Mouse (Mus musculus): ENCODE results near the gene Urah.

Urah gene

DNA sequence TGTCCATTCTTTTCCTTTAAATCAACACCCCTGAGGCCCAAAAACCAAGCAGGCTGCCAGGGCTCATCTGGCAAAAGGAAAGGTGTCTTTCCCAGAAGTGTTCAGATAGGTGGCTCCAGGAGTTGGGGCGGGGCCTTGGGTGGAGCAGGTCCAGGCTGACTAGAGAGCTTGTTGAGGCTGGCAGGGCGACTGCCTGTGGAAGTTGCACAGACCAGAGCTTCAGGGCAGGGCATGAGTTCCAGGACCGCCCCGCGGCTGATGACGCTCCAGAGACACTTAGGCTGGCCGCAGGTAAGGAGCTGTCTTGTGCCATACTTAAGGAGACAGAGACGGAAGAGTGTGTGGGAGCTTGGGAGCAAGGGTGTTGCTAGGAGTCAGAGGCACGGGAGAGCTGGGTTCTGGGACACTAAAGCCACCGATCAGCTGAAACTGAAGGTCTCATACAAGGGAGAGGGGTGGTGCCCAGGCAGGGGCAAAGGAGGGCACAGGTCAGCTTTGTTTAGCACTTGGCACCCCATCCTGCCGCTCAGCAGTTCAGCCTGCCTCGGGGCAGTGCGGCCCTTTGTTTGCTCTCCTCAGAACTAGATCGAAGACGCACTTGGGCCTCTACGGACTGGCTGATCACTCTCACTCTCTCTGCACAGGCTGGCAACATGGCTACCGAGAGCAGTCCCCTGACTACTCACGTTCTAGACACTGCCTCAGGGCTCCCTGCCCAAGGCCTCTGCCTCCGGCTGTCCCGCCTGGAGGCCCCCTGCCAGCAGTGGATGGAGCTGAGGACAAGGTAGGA, at the start of gene Urah:
Urah (plus strand) TSS at position 51 of the 790 bp plus-strand sequence.
- no peak for DNase-seq

DNA sequence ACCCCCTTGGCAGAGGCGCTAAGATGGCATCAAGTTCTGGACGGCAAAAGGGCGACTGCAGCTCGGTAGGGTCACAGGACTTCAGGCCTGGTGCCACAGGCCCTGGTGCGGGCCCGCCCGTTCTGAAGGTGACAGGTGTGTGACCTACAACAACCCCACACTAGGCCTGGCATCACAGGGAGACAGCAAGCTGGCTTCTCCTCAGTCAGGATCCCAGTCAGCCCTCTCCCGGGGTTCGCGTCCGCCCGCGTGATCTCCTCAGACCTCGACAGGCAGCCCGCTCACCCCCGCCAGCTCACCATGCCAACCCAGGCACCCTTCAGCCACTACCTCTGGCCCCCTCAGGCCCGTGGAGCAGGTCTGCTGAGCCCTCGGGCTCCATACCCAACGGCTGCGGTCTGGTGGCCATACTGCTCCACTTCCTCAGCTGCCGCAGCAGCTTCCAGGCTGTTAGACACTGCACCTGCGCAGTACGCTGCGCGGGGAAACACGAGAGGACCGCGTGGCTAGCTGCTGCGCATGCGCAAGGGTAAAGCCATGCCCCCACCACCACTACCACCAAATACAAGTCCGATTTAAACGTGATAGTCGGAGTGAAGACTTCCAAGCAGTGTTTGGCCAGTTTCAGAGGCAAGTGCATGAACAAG, 47.3 kb upstream of the Urah start, which contains the start of gene Syce1:
Syce1 (minus strand) TSS at position 447 of the 647 bp plus-strand sequence.
- no peak for DNase-seq

DNA sequence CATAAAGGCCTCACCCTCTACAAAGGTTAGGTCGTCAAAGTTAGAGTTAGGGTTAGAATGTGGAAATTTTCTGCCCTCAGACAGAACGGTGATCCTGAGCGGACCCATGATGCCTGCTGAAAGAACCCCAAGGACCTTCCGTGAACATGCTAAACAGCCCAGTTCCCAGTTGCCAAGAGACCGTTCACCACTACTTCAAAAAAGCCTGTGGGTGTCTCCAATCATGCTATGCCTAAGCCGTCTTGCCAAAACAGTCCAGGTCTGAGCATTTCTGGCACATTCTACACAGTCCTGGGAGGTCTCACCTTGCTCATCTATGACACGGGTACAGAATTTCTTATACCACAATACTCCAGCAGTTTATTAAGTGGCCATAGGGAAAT, 46.8 kb upstream of the Urah start:
- no peak for DNase-seq

DNA sequence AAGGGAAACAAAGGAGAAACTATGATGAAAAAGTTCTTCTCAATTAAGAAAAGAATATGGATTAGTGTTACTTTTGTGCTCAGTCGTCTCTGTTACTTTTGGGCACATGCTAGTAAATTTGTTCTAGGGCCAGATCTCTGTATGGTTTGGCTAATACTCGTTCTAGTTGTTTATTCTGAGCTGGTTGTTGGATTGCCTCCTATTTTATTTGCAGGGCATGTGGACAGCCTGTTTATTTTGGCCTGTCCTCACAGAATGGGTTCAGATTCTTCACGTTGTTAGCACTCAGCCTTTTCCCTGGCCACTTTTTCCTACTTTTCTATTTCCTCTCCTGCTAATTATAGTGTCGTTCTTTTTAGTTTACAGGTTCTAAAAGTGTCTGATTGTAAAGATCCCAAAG, 41.3 kb upstream of the Urah start:
- DNase-seq, result no peak

DNA sequence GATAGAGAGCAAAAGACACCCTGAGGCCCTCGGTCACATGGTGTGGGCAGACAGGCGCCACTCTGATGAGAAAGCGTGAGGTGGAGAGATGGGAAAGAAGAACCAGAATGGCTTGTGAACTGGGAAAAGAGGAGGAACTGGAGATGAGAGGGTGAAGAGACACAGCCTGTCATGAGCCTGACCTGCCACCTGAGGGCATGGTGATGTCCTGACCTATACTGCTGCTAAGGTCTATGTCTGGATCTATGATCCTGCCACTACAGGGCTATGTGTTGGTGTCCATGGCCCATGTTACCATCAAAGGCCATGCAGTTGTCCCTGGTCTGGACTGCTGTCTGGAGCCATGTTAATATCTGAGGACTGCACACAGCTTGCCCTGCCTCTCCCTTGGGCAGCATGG, 37.2 kb upstream of the Urah start:
- DNase-seq, result no peak

DNA sequence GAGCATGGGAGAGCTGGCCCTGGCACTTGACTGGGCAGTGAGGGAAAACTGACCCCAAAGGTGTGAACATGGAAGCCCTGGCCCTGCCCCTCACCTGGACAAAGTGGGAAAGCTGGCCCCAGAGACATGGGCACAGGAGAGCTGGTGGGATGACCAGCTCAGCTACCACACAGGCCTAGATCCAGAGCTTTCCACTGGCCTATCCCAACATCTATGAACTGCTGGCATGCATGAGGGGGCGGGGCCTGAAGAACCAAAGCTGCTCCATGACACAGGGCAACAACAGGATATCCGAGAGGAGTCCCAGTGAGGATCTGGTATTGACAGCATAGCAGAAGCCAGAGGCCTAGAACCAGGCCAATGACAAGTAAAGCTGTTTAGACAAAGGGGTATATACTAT, 36.6 kb upstream of the Urah start:
- no peak for DNase-seq

DNA sequence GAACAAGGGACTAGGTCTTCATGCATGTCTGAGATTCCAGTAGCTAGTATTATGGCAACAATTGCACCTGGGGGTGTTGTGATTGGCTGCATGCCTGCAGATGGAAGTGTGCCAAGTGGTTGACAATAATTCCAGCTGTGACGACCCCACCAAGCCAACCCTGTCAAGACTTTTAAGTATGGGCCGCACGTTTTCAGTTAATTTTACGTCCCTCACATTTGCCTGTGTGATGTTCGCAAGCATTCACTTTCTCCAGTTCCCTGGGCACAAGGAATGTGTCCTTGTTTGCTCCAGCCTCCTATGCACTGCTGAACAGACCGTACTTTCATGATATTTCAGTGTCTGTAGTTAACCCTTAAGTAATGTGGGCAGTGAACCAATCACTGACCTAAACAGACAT, 32.2 kb upstream of the Urah start:
- DNase-seq, result no peak

DNA sequence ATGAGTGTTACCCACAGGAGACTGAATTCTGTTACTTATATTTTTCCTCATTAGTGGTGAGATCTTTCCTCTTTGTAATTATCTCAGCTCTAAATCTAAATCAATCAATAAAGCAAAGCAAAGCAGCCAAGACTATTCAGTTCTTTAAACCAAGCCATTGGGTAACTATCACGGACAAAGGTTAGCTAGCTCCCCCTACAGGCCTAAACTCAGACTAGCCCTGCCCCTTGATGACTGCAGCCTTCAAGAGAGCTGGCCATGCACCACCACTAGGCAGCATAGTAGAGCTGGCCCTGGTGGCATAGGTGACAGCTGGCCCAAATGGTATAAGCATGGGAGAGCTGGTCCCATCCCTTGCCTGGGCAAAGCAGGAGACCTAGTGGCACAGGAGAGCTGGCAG, 29.1 kb upstream of the Urah start:
- DNase-seq, result peak; percentile 30 to 35

DNA sequence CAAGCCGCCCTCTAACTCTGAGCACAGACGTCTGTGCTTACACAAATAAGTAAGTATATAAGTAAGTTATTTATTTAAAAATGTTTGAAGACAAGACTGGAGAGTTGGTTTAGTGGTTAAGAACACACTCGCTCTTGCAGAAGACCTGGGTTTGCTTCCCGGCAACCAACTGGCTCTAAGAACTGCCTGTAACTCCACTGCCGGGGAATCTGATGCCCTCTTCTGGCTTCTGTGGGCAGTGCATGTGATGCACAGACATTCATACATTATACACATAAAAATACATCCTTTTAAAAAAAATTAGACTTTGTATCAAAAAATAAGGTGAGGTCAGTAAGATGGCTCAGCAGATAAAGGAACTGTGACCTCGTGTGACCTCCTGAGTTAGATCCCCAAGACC, 24.3 kb upstream of the Urah start:
- no peak for DNase-seq

DNA sequence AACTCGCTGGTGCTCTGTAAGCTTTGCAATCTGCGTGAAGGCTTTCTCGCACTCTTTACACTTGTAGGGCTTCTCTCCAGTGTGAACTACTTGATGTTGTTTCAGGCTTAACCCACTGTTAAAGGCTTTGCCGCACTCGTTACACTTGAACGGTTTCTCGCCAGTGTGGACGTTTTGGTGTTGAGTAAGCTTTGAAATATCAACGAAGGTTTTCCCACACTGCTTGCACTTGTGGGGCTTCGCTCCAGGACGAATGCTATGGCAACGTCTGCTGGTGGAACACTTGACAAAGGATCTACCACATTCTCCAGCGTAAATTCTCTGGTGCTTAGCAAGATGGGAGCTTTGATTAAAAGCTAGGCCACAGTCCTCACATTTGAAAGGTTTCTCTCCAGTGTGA, 23.1 kb upstream of the Urah start:
- no peak for DNase-seq

DNA sequence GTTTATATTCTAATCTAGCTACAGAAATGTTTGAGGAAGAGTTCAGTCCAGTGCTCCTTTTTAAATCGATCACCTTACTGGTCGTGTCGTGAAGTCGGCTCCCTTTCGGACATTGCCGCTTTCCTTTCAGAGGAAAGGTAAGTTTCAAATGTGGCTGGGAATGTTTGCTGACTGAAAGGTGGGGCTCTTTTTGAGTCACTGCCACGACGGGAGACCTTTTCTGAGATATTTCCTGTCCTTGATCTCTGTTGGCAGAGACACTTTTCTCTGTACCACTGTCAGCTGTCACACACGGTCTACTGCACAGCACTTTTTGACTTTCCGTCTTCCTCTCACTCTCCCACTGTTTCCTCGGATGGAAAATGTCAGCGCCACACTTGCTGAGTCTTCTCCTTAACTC, 22.0 kb upstream of the Urah start:
- DNase-seq, result no peak

DNA sequence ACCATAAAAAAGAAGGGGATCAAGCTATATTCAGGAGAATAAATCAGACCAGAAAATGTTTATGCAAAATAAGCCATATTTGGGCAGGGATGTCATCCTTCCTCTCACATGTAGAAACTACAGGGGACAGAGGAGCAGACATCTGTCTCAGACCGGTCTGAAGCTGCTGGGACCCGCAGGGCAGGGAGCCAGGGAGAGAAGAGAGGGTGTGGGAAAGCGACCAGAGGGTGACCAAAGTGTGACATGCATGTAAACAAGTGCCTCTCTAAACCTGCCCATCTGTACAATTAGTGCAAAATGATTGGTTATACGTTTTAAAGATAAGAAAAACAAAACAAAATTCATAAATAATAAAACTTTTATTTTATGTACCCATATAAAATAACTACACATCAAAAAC, 14.6 kb upstream of the Urah start:
- peak in 1 of 2 experiments; percentile 21 for DNase-seq

DNA sequence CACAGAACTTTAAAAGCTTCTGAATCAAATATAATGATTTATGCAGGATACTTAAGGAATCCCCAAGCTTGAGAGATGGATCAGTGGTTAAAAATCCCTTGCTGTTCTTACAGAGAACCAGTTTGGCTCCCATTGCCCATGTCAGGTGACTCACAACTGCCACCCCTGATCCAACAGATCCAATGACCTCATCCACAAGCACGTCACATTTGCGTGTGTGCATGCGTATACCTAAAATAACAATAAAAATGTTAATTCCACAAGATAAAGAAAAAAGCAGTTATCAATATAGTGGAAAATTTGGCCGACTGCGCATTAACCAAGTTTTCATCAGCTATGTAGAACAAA, 13.5 kb upstream of the Urah start:
- DNase-seq, result peak; percentile 55 to 57

DNA sequence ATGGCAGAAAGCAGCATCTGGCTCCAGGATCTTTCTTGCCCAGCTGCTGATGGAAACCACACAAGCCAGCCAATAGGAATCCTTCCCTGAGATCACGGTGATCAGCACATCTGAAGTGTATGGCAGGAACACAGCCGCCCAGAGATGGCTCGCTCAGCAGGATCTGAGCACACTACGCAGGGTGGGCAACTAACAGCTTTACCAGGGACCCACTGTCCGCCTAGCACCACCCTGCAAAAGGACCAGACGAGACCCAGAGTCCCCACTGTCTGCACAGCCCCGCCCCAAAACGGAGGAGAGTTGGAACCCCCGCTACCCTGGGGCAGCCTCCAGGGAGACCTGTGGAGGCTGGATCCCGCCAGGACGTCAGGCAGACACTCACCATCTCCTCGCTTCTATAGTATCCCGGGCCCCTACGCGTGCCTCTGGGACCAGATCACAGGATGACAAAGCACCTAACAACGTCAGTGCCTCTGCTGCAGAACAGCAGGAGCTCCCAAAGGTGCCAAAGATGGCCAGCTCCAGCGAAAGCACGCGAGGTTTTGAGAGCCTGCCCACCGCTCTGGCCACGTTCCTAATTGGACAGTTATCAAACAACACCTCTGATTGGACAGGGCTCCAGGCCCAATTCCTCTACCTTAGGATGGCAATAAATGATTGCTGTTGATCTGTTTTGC, 13.0 kb upstream of the Urah start, which contains the start of gene Zfp941:
Zfp941 (minus strand) TSS at position 526 of the 677 bp plus-strand sequence.
- DNase-seq, result peak; percentile 83 to 85

DNA sequence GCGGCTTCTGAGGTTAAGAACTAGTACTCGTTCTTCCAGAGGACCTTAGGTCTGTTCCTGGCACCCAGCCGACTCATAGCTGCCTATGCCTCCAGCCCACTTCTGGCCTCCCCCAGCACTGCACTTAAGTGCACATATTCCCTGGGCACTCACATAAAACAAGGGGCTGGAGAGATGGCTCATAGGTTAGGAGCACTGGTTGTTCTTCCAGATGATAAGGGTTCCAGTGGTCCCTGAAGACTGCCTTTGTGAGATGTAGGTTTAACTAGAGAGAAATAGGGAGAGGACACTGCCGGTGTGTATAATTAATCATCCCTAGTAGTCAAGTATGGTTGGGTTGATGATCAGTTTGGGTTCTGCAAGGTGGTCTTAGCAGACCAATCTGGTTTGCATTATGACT, 12.1 kb upstream of the Urah start:
- no peak for DNase-seq

DNA sequence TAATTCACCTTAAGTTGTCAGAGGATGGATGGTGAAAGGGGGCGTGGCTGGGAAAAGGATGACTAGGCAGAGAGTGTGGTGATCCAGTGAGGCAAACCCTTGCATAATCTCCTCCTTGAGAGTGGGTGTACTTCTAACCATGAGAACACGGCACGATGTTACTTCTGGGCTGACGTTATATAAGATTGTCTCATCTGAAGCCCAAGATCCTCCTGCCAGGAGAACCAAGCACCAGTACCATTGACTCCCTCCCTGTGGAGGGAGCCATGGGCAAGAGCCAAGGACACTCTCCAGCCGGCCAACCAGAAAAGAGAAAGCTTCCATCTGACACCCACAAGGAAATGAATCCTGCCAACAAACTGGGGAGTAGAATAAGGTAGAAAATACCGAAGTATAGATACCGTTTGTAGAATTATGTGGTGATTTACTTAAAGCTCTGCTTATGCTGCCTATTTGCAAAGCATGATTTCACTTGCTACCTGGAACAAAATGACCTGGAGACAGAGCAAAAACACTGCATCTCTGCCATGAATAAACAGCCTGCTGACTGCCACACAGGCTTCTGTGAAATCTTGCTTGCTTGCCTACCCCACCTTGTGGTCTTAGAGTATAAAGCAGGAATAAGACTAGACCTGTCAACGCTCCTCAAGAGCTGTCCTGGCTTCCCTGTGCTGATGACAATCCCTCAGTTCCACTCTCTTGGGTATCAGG, 6.5 kb upstream of the Urah start:
- peak; percentile 70 to 78 for DNase-seq

DNA sequence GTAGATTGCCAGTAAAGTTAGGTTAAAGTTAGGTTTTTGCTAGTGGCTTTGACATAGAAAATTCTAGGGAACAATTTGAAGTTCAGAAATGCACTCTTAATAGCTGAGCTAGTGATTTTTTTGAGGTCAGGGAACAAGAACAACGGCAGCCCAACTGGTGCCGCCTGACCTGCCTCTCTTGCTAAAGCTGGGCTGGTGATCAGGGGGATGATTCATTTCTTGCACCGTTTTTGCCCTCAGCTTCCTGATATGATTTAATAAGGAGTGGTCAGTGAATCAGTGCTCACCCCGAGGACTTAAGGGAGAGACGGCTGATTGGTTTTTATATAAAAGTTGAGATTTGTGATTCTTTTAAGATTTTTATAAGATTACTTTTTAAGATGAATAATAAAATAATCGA, 3.4 kb upstream of the Urah start:
- DNase-seq, result no peak

DNA sequence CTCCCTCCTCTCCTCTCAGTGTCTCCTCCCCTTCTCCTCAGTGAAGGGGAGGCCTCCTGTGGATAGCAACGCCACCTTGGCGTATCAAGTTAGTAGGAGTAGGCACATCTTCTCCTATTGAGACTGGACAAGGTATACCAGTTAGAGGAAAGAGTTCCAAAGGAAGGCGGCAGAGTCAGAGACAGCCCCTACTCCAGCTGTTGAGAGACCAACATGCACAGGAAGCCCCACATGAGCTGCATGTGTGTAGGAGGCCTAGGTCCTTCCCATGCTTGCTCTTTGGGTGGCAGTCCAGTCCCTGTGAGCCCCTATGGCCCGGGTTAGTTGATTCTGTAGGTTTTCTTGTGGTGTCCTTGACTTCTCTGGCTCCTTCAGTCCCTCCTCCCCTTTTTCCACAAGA, 1.5 kb upstream of the Urah start:
- DNase-seq, result no peak

DNA sequence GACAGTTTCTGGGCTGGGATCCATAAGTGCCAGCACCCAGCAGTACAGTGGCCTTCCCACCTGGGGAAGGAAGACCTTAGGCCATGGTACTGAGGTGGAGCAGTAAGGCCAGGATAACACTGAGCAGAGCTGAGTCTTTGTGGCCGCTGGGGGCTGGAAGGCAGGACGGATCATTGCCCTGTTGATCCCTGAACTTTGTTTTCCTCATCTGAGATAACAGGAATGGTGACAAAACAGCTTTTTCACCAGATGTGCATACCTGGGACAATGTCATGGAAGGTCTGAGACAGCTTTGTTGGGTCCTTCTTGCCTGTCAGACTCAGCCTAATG, 905 bp downstream of the Urah start:
- no peak for DNase-seq

DNA sequence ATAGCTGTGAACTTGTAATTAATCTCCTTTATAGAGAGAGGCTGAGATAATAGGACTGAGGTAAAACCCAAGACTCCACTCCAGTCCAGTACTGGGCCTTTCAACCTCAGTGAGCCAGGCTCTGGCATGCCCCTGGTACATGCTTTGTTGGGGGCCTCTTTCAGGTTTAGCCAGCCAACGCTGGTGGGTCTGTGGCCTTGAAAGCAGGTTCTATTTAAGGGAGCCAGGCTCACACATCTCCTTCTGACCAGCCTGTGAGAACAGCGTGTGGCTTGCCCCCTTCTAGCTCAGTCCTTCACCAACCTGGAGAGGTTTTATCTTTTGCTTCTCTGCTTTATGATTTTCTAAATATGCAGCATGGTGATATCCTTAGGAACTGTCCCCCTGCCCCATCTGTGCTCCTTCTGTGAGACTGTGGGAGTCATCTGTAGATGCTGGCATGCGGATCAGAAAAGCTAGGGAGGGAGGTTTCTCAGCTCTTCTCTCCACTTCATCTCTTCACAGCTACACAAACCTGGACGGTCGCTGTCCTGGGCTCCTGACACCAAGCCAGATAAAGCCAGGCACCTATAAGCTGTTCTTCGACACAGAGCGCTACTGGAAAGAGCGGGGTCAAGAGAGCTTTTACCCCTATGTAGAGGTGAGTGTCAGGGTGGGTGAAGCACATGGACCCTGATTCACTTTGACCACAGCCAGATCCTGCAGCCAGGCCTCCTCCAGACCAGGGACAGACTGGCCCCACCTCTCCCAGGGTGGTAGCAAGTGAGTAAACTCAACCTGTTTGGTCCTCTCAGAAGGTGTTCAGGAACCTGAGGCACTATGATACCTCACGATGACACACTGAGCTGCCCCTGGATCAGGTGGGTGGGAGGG, 1.7 kb downstream of the Urah start:
- no peak for DNase-seq

DNA sequence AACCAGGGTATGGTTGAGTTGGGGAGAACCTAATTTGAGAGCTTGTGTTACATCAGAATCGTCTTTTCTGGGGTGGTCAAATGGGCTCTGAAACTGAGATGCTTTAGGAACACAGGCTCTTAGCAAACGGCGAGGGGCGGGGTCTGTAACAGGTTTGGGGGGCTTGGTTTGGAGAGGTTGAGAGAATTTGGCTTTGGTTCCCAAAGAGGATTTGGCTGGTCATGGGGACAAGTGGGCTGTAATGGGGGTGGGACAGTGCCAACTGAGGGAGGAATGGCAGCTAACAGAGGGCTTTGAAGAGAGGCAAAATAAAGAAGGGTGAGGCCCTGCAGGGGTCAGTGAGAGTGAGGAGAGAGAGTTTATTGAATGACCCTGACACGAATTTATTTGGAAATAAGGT, 4.7 kb downstream of the Urah start:
- no peak for DNase-seq
